Mouse (Mus musculus) olfactory bulb, adult 2 months (tissue): ENCODE data around the gene Mcmbp.

ENCODE experiments used
- CTCF ChIP-seq: fragments of 200-500 bp; IDR thresholded peaks from 2 replicates; pipeline ENCODE4 v1.5.1; 2012; ENCODE audit warnings: low read depth, mild to moderate bottlenecking, low read length, moderate library complexity; ENCODE audit not compliant: insufficient read depth
- POLR2A ChIP-seq: fragments of 200-500 bp; IDR thresholded peaks from 2 replicates; pipeline ENCODE4 v1.6.1; 2012; ENCODE audit warnings: mild to moderate bottlenecking, low read depth, low read length, moderate library complexity; ENCODE audit not compliant: insufficient read depth

DNA sequence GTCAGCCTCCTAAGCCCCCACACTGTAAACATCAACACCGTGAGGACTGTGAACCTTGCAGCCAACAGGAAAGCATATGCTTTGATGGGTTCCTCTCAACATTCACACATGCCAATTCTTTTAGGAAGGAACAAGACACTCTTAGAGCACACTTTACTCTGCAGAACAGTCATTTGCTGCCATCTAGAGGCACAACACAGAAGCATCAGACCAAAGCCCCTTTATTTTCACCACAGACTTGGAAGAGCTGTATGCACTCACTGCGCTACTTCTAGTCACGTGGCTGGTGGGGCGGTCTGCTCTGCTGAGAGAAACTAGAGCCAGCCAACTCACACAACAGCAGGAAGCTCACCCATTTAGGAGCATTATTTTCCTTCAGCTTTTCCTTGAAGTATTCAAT lies 15.5 kb downstream of the Mcmbp start:
- TF ChIP-seq POLR2A (no peak), CTCF (no peak)
